Mouse (Mus musculus): ENCODE measurements at regions not wholly inside any gene's neighbourhood (a gene's known extent, or its start where the extent isn't known, plus 50 kb on each side); places are given as distances from the start of the nearest gene placed in this dataset.

DNA sequence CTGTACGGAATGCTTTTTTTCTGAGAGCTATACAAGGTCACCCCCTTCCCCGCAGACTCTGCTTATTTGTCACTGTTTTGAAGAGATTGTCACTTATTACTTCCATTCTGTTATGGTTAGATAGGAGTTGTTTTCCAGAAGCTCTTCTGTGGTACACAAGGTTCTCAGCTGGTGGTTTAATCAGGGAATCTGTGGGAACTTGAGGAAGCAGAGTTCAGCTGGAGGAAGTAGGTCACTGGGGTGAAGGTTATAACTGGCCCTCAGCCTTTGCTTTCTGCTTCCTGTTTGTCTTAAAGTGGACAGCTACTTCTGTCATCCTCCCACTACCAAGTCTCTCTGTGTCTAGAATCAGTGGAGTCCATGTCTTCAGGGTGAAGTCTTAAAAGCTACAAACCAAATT lies 143.4 kb upstream of the Gm10131 start:
- TF ChIP-seq CTCF (IDR thresholded peaks at IDR 0.05; ENCODE audit: control insufficient read depth, insufficient read depth, insufficient read length): no peak
- no peak for TF ChIP-seq MYOD1 (IDR thresholded peaks at IDR 0.05; ENCODE audit: control insufficient read depth, insufficient read length, low read depth)
- TF ChIP-seq USF1 (IDR thresholded peaks at IDR 0.05; ENCODE audit: low read depth): no peak
- no peak for TF ChIP-seq FOSL1 (IDR thresholded peaks at IDR 0.05; ENCODE audit: insufficient read depth, low read length, poor library complexity, severe bottlenecking)
- no peak for TF ChIP-seq MAX (IDR thresholded peaks at IDR 0.05)
- TF ChIP-seq CEBPB (IDR thresholded peaks at IDR 0.05; ENCODE audit: low read depth): no peak
- TF ChIP-seq MYOG (IDR thresholded peaks at IDR 0.05; ENCODE audit: control insufficient read depth, extremely low read depth, insufficient read length): no peak

Data from C2C12 (cell line).